Mouse (Mus musculus) cerebellum, adult (tissue): Measurements from ENCODE around the gene Ldhd.
A peak's percentile ranks its signal among the peaks of the same experiment; 100 is the strongest.

Source experiments
- ATAC-seq: cut with Nextera tagmentation; 2 replicates; pipeline ENCODE4 v1.9.2; 2017; ENCODE audit warnings: mild to moderate bottlenecking, moderate library complexity, mixed read lengths; ENCODE audit not compliant: insufficient number of reproducible peaks, low FRiP score, low TSS enrichment

The Ldhd gene

GRCm38 (mm10) chr8:111628401-111628800 is 1.8 kb downstream of the Ldhd start:
- no peak for ATAC-seq

GRCm38 (mm10) chr8:111627923-111628322 is 2.3 kb downstream of the Ldhd start:
- ATAC-seq, result no peak

DNA sequence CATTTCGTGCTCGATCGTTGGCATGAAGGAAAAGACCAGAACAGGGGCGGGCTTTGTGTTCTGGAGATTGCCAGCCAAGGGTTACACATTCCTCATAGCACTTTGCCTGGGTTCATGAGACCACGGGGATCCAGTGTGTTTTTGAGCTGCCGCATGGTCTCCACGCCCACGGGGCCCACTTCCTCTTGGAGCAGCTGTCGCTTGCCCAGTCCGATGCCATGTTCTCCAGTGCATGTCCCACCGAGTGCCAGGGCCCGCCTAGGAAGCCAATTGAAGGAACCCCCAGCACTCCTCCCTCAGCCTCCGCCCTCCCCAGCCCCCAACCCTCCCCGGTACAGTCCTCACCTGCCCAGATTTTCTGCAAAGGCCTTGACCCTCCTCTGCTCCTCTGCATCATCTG is 3.2 kb downstream of the Ldhd start:
- no peak for ATAC-seq

GRCm38 (mm10) chr8:111626528-111626820 is 3.7 kb downstream of the Ldhd start:
- no peak for ATAC-seq

DNA sequence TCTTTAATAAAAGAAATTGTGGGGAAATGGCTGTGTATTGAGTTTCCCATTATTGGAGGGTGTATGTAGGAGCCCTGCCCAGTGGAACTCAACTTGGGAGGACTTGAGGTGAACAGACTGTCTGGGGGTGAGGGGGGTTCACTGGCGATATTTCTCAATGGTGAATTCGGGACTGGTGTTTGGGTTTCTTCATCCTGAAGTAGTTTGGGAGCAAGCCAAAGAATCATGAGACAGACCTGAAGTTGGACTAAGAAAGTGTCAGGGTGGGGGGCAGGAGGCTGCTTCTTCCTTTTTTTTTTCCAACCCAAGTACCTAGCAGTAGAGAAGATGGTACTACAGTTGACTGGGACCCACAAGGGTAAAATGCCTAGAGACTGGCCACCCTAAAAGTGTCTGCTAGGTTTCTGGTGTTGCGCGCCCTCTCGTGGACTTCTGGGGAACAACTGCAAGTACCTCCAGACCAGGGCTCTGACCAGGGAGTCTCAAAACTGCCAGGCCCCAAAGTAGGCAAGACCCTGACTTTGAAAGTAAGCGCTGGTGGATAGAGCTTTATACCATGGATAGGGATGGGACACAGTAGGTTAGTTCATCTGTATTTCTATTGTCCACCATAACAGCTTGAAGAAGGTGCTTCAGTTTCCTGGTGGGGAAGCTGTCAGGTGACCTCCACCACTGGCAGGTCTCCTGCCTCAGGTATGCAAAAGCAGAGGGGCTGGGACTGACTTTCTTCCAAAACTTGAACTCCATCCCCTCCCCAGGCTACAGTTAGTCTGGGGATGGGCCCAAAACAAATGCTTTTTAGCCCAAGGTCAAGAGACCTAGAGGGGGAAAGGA is 4.3 kb downstream of the Ldhd start:
- ATAC-seq, result peak; percentile 21; the same call in 1 of the 2 replicates

DNA sequence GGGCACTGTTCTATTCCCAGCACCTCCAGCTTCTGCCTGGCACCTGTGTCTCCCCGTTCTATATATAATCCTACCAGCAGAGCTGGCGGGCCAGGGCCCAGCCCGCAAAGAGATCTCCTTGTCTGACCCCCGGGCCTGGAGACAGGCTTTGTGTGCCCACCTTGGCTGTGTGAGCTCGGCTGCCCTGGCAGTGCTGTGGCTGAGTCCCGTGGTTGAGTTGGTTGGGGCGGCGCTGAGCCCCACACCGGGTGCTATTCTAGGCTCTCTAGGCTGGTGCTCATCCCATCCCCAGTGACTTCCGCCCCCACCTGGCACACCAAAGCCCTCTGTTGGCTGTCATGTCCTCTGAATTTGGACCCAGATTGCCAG is 5.3 kb downstream of the Ldhd start:
- no peak for ATAC-seq

GRCm38 (mm10) chr8:111624081-111624852 is 5.9 kb downstream of the Ldhd start:
- peak; percentile 41; the same call in 1 of the 2 replicates for ATAC-seq

- no peak for ATAC-seq
These were observed 7.6 kb downstream of the Ldhd start for GRCm38 (mm10) chr8:111622553-111622952.

GRCm38 (mm10) chr8:111622104-111622503 is 8.1 kb downstream of the Ldhd start:
- ATAC-seq, result no peak

DNA sequence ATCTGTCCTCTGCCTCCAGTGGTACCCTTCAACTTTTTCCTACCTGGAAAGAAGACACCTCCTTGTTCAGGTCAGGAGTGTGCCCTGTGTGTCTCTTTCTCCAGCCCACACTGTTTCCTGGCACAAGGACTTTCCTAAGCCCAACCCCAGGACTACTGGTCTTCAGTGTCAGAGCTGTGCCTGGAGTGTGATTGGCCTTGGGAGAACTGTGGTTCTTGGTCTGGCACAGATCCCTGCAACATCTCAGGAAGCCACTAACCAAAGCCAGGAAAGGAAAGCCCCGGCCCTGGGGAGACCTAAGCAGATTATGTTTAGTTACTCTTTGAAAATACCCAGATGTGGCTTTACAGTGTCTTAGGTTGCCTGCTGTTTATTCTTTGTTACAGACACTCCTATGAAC is 10.2 kb downstream of the Ldhd start:
- ATAC-seq, result no peak

- ATAC-seq, result no peak
These were observed 11.9 kb downstream of the Ldhd start for GRCm38 (mm10) chr8:111618273-111618672.

- ATAC-seq, result no peak
These were observed 12.4 kb downstream of the Ldhd start for GRCm38 (mm10) chr8:111617812-111618211.

GRCm38 (mm10) chr8:111614786-111615701 is 15.1 kb downstream of the Ldhd start:
- no peak for ATAC-seq

- no peak for ATAC-seq
These were observed 17.0 kb downstream of the Ldhd start for GRCm38 (mm10) chr8:111613181-111613580.

DNA sequence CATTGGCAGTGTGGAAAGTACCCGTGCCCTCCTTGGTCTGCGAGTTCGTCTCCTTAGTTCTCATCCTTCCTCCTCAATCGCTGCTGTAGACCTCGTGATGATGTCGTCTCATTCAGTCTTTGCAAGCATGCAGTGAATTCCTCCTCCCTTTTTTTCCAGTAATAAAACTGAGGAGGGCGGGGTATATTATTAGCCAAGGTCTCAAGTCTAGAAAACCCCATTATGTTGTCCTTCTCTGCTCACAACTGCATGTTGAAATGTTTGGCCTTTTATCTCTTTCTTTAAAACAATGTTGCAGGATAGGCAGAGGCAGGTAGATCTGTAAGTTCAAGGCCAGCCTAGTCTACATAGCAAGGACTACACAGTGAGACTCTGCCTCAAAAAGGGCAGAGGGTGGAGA is 22.8 kb downstream of the Ldhd start:
- no peak for ATAC-seq

- no peak for ATAC-seq
These were observed 23.2 kb downstream of the Ldhd start for GRCm38 (mm10) chr8:111606961-111607360.

- ATAC-seq, result 0 out of 2 replicates have a peak, but pooled peaks have one; percentile 40
These were observed 25.2 kb downstream of the Ldhd start for GRCm38 (mm10) chr8:111604986-111605385.

- ATAC-seq, result no peak; the same call in 1 of the 2 replicates
These were observed 28.1 kb downstream of the Ldhd start for GRCm38 (mm10) chr8:111602050-111602449.

DNA sequence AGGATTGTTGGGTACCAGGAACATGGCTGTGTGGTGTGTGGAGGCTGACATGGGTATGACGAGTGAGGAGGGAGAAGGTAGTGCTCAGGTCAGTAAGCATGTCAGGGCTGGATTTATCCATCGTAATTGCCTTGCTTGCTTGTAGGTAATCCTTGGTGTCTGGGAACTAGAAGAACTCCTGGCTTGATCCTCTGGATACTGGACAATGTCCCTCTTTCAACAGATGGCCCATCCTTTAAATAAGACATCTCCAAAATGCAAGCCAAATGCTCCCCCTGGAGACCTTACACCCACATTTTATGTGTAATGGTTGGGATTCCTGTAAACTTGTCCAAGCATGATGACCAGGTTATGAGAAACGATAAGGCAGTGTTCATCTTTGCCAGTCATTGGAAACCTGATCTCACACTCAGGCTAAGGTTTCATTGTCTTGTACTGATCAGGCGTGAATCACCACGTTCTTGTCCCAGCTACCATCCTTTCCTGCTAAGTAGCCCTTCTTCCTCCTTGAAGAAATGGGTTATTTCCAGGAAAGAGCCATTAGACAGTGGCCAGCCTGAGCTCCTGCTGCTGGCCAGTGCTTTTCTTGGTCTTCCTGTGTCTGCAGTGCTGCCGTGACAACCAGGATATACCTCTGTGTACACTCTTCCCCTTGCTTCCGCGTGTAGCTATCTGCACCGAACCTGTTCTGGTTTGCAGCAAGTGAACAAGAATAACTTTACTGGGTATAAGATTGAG is 30.3 kb downstream of the Ldhd start:
- peak; percentile 46; the same call in 1 of the 2 replicates for ATAC-seq

GRCm38 (mm10) chr8:111597310-111597709 is 32.9 kb downstream of the Ldhd start:
- no peak for ATAC-seq
